Mouse (Mus musculus): ENCODE measurements at regions not wholly inside any gene's neighbourhood (a gene's known extent, or its start where the extent isn't known, plus 50 kb on each side); places are given as distances from the start of the nearest gene placed in this dataset.
"Not testable (repeated sequence)": the region's sequence is repeated elsewhere in the genome, so short reads cannot be mapped to it uniquely, and the experiment has no call there.

DNA sequence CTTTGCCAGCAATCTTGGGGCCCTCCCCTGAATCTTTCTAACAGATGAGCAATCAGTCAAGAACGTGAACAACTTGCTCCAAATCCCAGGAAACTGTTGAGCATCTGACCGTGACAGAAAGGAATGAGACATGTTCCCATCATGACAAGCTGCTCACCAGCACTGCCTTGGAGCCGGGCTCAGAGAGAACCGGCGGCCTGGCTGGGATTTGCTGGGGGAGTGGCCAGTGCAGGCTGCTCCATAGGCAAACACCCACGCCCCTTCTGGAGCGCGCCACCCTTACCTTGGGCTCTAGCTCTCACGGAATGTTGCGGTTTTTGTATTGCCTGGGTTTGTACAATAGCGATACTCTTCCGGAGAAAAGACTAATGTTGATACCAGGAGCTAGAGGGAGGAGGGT is 605.4 kb upstream of the Gm19410 start:
- ATAC-seq (ENCODE audit: extremely low read depth, insufficient number of reproducible peaks, low FRiP score, poor library complexity, severe bottlenecking) (no peak), DNase-seq (ENCODE audit: low spot score) (no peak)
- H3K36me3 ChIP-seq (replicated peaks), result no peaks in the 10 kb centered on the region
- no peak for TF ChIP-seq CTCF (IDR thresholded peaks at IDR 0.05; ENCODE audit: low read depth, low read length)
- no peak for TF ChIP-seq TAL1 (conservative IDR thresholded peaks at IDR 0.05; ENCODE audit: low read depth, low read length)
- no peak for TF ChIP-seq GATA2 (IDR thresholded peaks at IDR 0.05; ENCODE audit: borderline replicate concordance, low read depth, low read length)
- no peak for TF ChIP-seq POLR2AphosphoS5 (IDR thresholded peaks at IDR 0.05; ENCODE audit: insufficient replicate concordance, low read depth, low read length)
- TF ChIP-seq GATA1 (IDR thresholded peaks at IDR 0.05; ENCODE audit: borderline replicate concordance, low read length), result no peak
- H3K9me3 ChIP-seq (replicated peaks), result peaks cover 17% of the 10 kb centered on the region
- no peaks in the 10 kb centered on the region for H3K4me1 ChIP-seq (ENCODE audit: insufficient read depth, low read depth, low read length)
- H3K27me3 ChIP-seq (ENCODE audit: insufficient read depth, low read length), result no peaks in the 10 kb centered on the region
- no peak overlapping the region for H3K4me3 ChIP-seq (ENCODE audit: low read depth, low read length)

DNA sequence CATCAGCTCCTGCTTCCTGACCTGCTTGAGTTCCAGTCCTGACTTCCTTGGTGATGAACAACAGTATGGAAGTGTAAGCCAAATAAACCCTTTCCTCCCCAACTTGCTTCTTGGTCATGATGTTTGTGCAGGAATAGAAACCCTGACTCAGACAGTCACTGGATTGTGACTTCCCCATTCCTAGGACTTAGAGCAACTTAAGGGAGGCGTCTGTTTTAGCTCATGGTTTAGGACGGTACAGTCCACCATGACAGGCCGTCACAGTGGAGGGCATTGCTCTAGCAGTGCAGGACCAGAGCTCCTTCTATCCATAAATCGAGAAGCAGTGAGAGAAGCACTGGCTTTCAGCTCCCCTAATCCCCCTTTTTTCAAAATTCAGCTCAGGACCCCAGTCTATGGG is 603.4 kb upstream of the Gm19410 start:
- not testable (repeated sequence) for ATAC-seq (ENCODE audit: extremely low read depth, insufficient number of reproducible peaks, low FRiP score, poor library complexity, severe bottlenecking); H3K4me3 ChIP-seq (ENCODE audit: low read depth, low read length); DNase-seq (ENCODE audit: low spot score); H3K4me1 ChIP-seq (ENCODE audit: insufficient read depth, low read depth, low read length); H3K36me3 ChIP-seq (replicated peaks); H3K27me3 ChIP-seq (ENCODE audit: insufficient read depth, low read length)
- H3K9me3 ChIP-seq (replicated peaks), result peaks cover 19% of the 10 kb centered on the region

DNA sequence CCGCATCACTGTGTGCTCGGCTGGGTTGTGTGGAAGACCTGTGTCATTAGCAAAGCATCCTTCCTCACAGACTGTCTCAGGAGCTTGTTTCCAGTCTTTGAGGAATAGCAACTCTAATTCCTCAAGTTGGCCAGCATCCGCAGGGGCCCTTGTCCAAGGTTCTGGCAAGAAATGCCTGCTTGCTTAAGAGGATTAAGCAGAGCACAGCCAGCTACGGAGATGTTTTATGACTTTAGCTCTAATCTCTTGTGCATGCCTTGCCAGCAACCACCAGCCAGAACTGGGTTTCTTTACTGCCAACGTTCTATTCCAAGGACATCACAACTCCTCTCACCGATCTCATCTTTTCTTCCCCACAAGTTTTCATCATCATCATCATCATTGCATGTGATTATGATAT is 599.0 kb upstream of the Gm19410 start:
- no peak for ATAC-seq (ENCODE audit: extremely low read depth, insufficient number of reproducible peaks, low FRiP score, poor library complexity, severe bottlenecking)
- no peaks in the 10 kb centered on the region for H3K36me3 ChIP-seq (replicated peaks)
- TF ChIP-seq GATA1 (IDR thresholded peaks at IDR 0.05; ENCODE audit: borderline replicate concordance, low read length) (no peak), CTCF (IDR thresholded peaks at IDR 0.05; ENCODE audit: low read depth, low read length) (no peak), TAL1 (conservative IDR thresholded peaks at IDR 0.05; ENCODE audit: low read depth, low read length) (no peak), GATA2 (IDR thresholded peaks at IDR 0.05; ENCODE audit: borderline replicate concordance, low read depth, low read length) (no peak), POLR2AphosphoS5 (IDR thresholded peaks at IDR 0.05; ENCODE audit: insufficient replicate concordance, low read depth, low read length) (no peak)
- no peak overlapping the region for H3K4me3 ChIP-seq (ENCODE audit: low read depth, low read length)
- no peaks in the 10 kb centered on the region for H3K27me3 ChIP-seq (ENCODE audit: insufficient read depth, low read length)
- DNase-seq (ENCODE audit: low spot score), result no peak
- H3K4me1 ChIP-seq (ENCODE audit: insufficient read depth, low read depth, low read length), result no peaks in the 10 kb centered on the region
- H3K9me3 ChIP-seq (replicated peaks), result peaks cover 21% of the 10 kb centered on the region

DNA sequence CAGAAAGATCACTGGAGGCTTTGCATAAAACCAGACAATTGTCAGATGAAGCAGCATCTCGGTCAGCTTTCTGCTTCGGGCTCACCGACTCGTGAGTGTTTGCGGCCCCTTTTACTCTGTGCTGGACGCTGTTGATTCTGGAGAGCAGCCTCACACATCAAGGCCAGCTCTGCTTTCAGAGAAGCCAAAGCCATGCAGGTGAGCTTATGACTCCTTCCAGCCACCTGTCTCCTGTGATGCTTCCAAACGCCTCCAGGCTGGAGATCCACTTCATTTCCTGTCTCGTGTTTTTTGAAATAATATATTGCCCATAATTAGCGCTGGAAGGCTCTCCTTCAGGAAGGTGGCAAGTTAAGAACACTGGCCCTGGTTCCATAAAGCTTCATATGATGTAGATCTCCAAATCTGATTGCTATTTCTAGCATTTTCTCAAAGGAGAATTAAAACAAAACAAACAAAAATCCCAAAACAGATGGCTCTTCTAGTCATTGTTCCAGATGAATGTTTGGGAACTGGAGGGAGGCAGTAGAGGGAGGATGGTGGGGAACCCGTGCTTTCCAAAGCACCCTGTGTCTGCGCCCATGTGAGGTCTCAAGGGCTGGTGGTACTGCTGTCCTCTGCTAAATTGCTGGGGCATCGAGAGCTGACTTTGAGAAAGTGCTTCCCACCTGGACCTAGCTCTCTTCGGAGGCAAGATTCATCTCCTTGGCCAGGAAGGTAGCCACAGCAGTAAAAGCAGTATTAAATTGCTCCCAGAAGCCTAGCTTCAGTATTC is 593.9 kb upstream of the Gm19410 start:
- DNase-seq (ENCODE audit: low spot score) (no peak), ATAC-seq (ENCODE audit: extremely low read depth, insufficient number of reproducible peaks, low FRiP score, poor library complexity, severe bottlenecking) (no peak)
- H3K36me3 ChIP-seq (replicated peaks), result no peaks in the 10 kb centered on the region
- no peak for TF ChIP-seq GATA1 (IDR thresholded peaks at IDR 0.05; ENCODE audit: borderline replicate concordance, low read length)
- TF ChIP-seq TAL1 (conservative IDR thresholded peaks at IDR 0.05; ENCODE audit: low read depth, low read length), result no peak
- TF ChIP-seq POLR2AphosphoS5 (IDR thresholded peaks at IDR 0.05; ENCODE audit: insufficient replicate concordance, low read depth, low read length), result no peak
- TF ChIP-seq CTCF (IDR thresholded peaks at IDR 0.05; ENCODE audit: low read depth, low read length), result no peak
- no peak for TF ChIP-seq GATA2 (IDR thresholded peaks at IDR 0.05; ENCODE audit: borderline replicate concordance, low read depth, low read length)
- no peak overlapping the region for H3K4me3 ChIP-seq (ENCODE audit: low read depth, low read length)
- H3K4me1 ChIP-seq (ENCODE audit: insufficient read depth, low read depth, low read length), result no peaks in the 10 kb centered on the region
- peaks cover 20% of the 10 kb centered on the region for H3K9me3 ChIP-seq (replicated peaks)
- H3K27me3 ChIP-seq (ENCODE audit: insufficient read depth, low read length), result no peaks in the 10 kb centered on the region

DNA sequence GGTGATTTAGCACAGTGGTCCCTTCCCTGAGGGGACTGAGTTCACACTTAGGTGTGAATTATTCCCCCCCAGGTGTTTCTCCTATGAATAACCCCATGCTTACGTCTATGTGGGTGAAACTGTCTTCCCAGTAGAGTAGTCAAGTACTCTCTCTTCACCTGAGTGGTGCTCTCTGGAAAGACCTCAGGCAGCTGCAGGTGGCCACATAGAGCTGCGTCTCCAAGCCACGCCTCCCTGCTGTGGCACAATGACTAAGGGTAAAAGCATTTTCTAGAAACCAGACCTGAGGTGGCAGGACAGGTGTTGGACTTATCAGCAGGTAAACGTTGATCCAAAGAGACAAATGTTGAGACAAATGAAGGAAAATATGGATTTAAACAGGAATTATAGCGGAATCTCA is 588.3 kb upstream of the Gm19410 start:
- TF ChIP-seq GATA2 (IDR thresholded peaks at IDR 0.05; ENCODE audit: borderline replicate concordance, low read depth, low read length) (no peak), GATA1 (IDR thresholded peaks at IDR 0.05; ENCODE audit: borderline replicate concordance, low read length) (no peak), TAL1 (conservative IDR thresholded peaks at IDR 0.05; ENCODE audit: low read depth, low read length) (no peak), CTCF (IDR thresholded peaks at IDR 0.05; ENCODE audit: low read depth, low read length) (no peak), POLR2AphosphoS5 (IDR thresholded peaks at IDR 0.05; ENCODE audit: insufficient replicate concordance, low read depth, low read length) (no peak)
- Histone ChIP-seq H3K9me3 (replicated peaks) (peaks cover 14% of the 10 kb centered on the region), H3K4me3 (ENCODE audit: low read depth, low read length) (no peak overlapping the region), H3K27me3 (ENCODE audit: insufficient read depth, low read length) (no peaks in the 10 kb centered on the region), H3K4me1 (ENCODE audit: insufficient read depth, low read depth, low read length) (no peaks in the 10 kb centered on the region), H3K36me3 (replicated peaks) (no peaks in the 10 kb centered on the region)
- ATAC-seq (ENCODE audit: extremely low read depth, insufficient number of reproducible peaks, low FRiP score, poor library complexity, severe bottlenecking) (no peak), DNase-seq (ENCODE audit: low spot score) (no peak)

DNA sequence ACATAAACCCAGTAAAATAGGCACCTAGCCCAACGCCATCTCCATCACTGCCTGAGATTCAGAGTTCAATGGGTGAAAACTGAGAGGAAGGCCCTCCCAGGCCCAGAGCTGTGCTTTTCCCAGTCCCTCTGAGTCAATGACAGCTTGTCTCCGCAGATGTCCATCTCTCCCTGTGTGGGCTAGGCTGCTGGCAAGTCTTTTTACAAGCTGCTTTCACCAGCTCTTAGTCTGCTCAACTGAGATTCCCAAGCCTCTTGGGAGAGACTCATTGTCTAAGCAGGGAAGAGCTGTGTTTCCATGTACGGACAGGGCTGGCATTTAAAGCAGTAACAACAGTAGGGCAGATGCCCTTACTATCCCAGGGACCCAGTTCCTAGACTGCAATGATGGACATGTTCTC is 585.5 kb upstream of the Gm19410 start:
- no peak for TF ChIP-seq CTCF (IDR thresholded peaks at IDR 0.05; ENCODE audit: low read depth, low read length)
- no peak for TF ChIP-seq POLR2AphosphoS5 (IDR thresholded peaks at IDR 0.05; ENCODE audit: insufficient replicate concordance, low read depth, low read length)
- TF ChIP-seq TAL1 (conservative IDR thresholded peaks at IDR 0.05; ENCODE audit: low read depth, low read length), result no peak
- no peak for TF ChIP-seq GATA2 (IDR thresholded peaks at IDR 0.05; ENCODE audit: borderline replicate concordance, low read depth, low read length)
- no peak for TF ChIP-seq GATA1 (IDR thresholded peaks at IDR 0.05; ENCODE audit: borderline replicate concordance, low read length)
- H3K36me3 ChIP-seq (replicated peaks), result no peaks in the 10 kb centered on the region
- no peaks in the 10 kb centered on the region for H3K27me3 ChIP-seq (ENCODE audit: insufficient read depth, low read length)
- peaks cover 31% of the 10 kb centered on the region for H3K9me3 ChIP-seq (replicated peaks)
- H3K4me1 ChIP-seq (ENCODE audit: insufficient read depth, low read depth, low read length), result no peaks in the 10 kb centered on the region
- no peak for ATAC-seq (ENCODE audit: extremely low read depth, insufficient number of reproducible peaks, low FRiP score, poor library complexity, severe bottlenecking)
- no peak for DNase-seq (ENCODE audit: low spot score)
- H3K4me3 ChIP-seq (ENCODE audit: low read depth, low read length), result no peak overlapping the region

Data from G1E (cell line).